Mouse (Mus musculus) limb, embryonic 13.5 days (tissue): ENCODE results near the gene Stac3. TPM values are rescaled to one million over a fixed set of nuclear protein-coding genes. Genes with fewer than 3 reads are reported as not detected.

Experiments
- ATAC-seq: fragments of 200-750 bp; cut with Nextera tagmentation; 2 replicates; pipeline ENCODE4 v1.8.0; 2017; ENCODE audit warnings: low read depth, moderate number of reproducible peaks, moderate TSS enrichment; ENCODE audit not compliant: low FRiP score
- H3K27ac ChIP-seq: fragments of 300-500 bp; sonication (generic); 2 replicates; pipeline ENCODE4 v1.5.1; 2015; ENCODE audit warnings: inconsistent platforms, mild to moderate bottlenecking, moderate library complexity
- H3K27me3 ChIP-seq: fragments of 300-500 bp; sonication (generic); 2 replicates; pipeline ENCODE4 v1.6.1; 2015; ENCODE audit warnings: mild to moderate bottlenecking, inconsistent platforms
- H3K36me3 ChIP-seq: fragments of 300-500 bp; sonication (generic); 2 replicates; pipeline ENCODE4 v1.6.1; 2015; ENCODE audit warnings: inconsistent platforms, mild to moderate bottlenecking, moderate library complexity
- H3K4me1 ChIP-seq: fragments of 300-500 bp; sonication (generic); 2 replicates; pipeline ENCODE4 v1.6.1; 2015; ENCODE audit warnings: inconsistent platforms
- H3K4me2 ChIP-seq: fragments of 300-500 bp; sonication (generic); replicated peaks from 2 replicates; pipeline ENCODE4 v1.6.1; 2015; ENCODE audit warnings: inconsistent platforms, mild to moderate bottlenecking, moderate library complexity
- H3K4me3 ChIP-seq: fragments of 300-500 bp; sonication (generic); 2 replicates; pipeline ENCODE4 v1.5.1; 2015; ENCODE audit warnings: moderate library complexity, mild to moderate bottlenecking, inconsistent platforms
- H3K9ac ChIP-seq: fragments of 300-500 bp; sonication (generic); 2 replicates; pipeline ENCODE4 v1.6.1; 2015; ENCODE audit warnings: mild to moderate bottlenecking, inconsistent platforms
- H3K9me3 ChIP-seq: fragments of 300-500 bp; sonication (generic); 2 replicates; pipeline ENCODE4 v1.6.1; 2016; ENCODE audit warnings: inconsistent platforms
- WGBS: fragments of 180-500 bp; shearing (Covaris S2); methylation state at CpG from one replicate; pipeline ENCODE4 v1.1.7; 2015; 5-methylcytosine and 5-hydroxymethylcytosine counted together
- polyA plus RNA-seq: library from polyadenylated mRNA; unstranded; fragments of >200 nt; fragmentation: Nextera tagmentation; extraction: Ambion mirVana; gene quantifications from 2 replicates; pipeline ENCODE4 v1.2.1, GENCODE M21; 2015

Stac3 gene
- polyA plus RNA-seq, 1 experiment from 2014 or later = 20.8 TPM

DNA sequence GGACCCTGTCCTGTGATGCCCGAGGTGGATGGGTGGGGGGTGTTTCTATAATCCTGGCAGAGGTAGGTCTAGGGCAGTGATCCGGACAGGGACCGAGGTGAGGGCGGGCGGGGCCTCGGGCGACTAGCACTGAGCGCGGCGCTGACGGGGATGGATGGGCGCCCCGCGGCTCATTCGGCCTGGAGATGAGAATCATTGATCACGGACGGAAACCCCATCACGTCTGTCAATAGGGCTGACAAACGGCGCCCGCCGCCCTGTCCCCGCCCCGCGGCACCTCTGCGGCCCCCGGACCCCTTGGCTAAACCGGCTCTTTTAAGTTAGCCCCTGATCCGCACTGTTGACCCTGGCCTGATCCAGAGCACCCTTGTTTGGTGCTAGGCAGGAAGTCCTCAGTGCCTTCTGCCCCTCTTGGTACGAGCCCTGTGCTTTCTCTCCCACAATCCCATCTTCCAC, 33.5 kb downstream of the Stac3 start:
- Histone ChIP-seq H3K27me3 (peaks cover 71% of the 10 kb centered on the region), H3K4me3 (peak overlapping the region; percentile 51), H3K9me3 (no peaks in the 10 kb centered on the region), H3K4me2 (peak overlapping the region; percentile 90), H3K4me1 (peaks cover 51% of the 10 kb centered on the region), H3K36me3 (peaks cover 17% of the 10 kb centered on the region), H3K9ac (0 out of 2 replicates have a peak overlapping the region, but pooled peaks have one; percentile 63), H3K27ac (no peak overlapping the region)
- under 1% methylated on average over 28 of the region's 30 CpGs for WGBS
- ATAC-seq = no peak

DNA sequence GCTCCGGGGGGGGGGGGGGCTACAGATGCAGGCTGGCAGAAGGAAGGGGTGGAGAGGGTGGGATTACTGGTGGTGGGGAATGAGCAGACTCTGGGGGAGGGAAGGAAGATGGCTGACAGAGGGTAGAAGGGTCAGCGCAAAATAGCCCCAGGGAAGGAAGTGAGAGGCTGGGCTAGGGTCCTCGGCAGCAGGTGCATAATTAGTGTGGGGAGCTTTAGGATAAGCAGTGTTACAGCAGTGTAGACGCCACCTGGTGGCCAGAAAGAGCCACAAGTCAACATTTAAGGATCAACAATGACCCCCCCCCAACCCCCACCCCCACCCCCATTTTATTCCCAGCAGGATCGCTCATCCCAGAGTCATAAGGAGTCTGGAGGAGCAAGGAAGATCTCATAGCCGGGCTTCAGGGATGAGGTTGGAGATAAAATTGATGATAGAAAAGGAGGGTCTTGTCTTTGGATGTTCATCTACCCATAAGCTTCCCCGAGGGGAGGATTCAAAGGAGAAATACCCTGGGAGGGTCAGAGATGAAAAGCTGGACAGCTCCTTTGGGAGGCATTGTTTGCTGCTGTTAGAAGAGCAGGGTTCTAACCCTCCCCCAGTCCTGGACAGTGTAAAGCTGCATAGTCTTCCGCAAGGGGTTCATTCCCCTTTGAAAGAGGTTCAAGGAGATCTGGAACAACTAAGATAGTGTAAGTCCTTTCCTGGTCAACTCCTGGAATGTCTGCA, 35.3 kb downstream of the Stac3 start:
- Histone ChIP-seq H3K36me3 (peaks cover 33% of the 10 kb centered on the region), H3K27ac (no peak overlapping the region), H3K4me2 (no peak overlapping the region), H3K4me1 (peaks cover 33% of the 10 kb centered on the region), H3K27me3 (peaks cover 54% of the 10 kb centered on the region), H3K9me3 (no peaks in the 10 kb centered on the region), H3K9ac (no peak overlapping the region), H3K4me3 (no peak overlapping the region)
- WGBS = 14% methylated on average over 8 of the region's 8 CpGs
- ATAC-seq = no peak

DNA sequence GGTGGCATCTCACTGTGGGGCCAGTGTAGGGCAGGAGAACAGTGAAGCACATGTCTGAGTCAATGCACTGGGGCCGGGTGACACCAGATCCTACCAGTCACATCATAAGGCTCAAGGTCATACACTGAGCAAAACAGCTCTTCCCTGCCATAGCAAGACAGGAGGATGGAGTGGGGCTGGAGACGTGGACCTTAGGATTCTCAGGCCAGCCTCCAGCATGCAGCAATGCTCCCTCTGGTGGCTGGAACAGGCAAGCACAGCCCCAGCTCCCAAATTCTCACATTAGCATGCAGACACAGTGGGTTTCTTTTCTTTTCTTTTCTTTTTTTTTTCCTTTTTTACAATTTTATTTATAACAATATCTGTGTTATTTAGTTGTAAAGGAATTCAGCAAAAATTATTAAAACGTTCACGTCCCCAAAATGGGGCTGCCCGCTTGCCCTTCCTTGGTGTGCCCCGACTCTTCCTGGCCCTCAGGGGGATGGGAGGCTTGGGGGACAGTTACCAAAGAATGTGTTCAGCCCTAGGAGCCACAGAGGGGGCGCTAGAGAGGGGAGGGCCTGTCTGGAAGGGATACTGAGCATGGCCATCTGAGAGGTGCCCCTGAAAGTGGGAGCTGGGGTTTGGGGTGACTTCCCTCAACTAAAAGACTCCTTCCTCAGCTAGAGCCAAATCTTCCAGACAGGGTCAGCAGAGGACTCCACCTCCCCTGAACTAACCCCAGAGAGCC, 36.5 kb downstream of the Stac3 start:
- 24% methylated on average over 7 of the region's 7 CpGs for whole genome bisulfite sequencing
- no peak overlapping the region for H3K4me2 ChIP-seq
- H3K9me3 ChIP-seq = no peaks in the 10 kb centered on the region
- H3K36me3 ChIP-seq = peaks cover 46% of the 10 kb centered on the region
- peaks cover 42% of the 10 kb centered on the region for H3K27me3 ChIP-seq
- no peak overlapping the region for H3K27ac ChIP-seq
- ATAC-seq = peak; percentile 31; the same call in 1 of the 2 replicates
- H3K4me1 ChIP-seq = peaks cover 20% of the 10 kb centered on the region
- H3K4me3 ChIP-seq = no peak overlapping the region
- H3K9ac ChIP-seq = no peak overlapping the region

DNA sequence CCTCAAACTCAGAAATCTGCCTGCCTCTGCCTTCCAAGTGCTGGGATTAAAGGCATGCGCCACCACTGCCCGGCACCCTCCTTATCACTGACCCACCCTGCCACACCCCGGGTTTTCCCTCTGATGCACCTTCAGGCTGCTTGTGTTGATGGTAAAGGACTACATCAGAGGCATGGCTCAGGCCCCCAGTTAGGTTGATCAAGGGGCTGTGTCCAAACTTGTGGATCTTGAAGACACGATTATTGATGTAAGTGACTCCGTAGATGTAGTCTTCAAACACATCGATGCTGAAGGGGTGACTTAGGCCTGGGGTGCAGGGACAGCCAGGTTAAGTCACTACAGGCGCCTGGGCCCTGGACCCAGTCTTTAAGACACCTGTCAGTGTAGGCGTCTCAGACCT, 40.0 kb downstream of the Stac3 start:
- no peaks in the 10 kb centered on the region for H3K4me1 ChIP-seq
- peaks cover 7% of the 10 kb centered on the region for H3K27me3 ChIP-seq
- 94% methylated on average over 8 of the region's 8 CpGs for WGBS
- H3K9me3 ChIP-seq = no peaks in the 10 kb centered on the region
- H3K4me2 ChIP-seq = no peak overlapping the region
- no peak overlapping the region for H3K27ac ChIP-seq
- no peak overlapping the region for H3K4me3 ChIP-seq
- ATAC-seq = no peak
- no peak overlapping the region for H3K9ac ChIP-seq
- peaks cover 81% of the 10 kb centered on the region for H3K36me3 ChIP-seq

DNA sequence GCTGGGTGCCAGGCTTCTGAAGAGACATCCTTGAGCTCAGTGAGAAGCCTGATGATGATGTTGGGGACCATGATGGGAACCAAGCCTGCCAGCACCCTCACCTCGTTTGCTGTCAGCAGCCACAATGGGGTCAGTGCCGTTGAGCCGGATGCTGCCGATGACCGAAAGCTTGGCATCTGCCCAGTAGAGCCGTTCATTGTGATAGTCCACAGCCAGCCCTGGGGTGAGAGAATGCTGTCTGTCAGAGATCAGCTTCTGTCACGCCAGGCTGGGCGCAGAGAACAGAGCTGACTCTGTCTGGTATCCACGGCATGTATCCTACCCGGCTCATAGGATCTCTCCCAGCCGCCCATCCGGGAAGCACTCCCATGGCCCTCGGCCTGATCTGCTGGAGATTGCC, 40.6 kb downstream of the Stac3 start:
- 90% methylated on average over 13 of the region's 13 CpGs for WGBS
- peaks cover 1% of the 10 kb centered on the region for H3K27me3 ChIP-seq
- peaks cover 87% of the 10 kb centered on the region for H3K36me3 ChIP-seq
- H3K4me2 ChIP-seq = no peak overlapping the region
- no peak overlapping the region for H3K27ac ChIP-seq
- H3K4me3 ChIP-seq = no peak overlapping the region
- H3K9me3 ChIP-seq = no peaks in the 10 kb centered on the region
- no peak overlapping the region for H3K9ac ChIP-seq
- no peaks in the 10 kb centered on the region for H3K4me1 ChIP-seq
- ATAC-seq = no peak

DNA sequence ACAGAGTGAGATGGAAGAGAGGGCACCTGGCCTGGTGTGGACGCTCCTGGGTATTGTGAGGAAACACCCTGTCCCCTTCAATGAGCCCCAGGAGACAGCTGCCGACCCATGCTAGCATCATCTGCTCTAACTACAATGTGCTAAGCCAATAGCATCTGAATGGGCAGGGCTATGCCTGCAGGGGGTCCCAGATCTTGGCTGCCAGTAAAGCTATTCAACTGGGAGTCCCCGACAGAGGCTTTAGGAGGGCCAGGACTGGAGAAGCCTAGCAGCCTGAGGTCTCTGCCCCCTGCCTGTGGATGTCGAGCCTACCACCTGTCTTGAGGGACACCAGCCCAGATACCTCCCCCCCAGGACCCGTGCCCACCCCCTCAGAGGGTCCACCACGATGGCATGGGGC, 41.2 kb downstream of the Stac3 start:
- H3K4me2 ChIP-seq = no peak overlapping the region
- no peak overlapping the region for H3K9ac ChIP-seq
- H3K27ac ChIP-seq = no peak overlapping the region
- H3K9me3 ChIP-seq = no peaks in the 10 kb centered on the region
- no peak for ATAC-seq
- H3K36me3 ChIP-seq = peaks cover 93% of the 10 kb centered on the region
- no peak overlapping the region for H3K4me3 ChIP-seq
- no peaks in the 10 kb centered on the region for H3K4me1 ChIP-seq
- 56% methylated on average over 6 of the region's 6 CpGs for WGBS
- H3K27me3 ChIP-seq = no peaks in the 10 kb centered on the region

DNA sequence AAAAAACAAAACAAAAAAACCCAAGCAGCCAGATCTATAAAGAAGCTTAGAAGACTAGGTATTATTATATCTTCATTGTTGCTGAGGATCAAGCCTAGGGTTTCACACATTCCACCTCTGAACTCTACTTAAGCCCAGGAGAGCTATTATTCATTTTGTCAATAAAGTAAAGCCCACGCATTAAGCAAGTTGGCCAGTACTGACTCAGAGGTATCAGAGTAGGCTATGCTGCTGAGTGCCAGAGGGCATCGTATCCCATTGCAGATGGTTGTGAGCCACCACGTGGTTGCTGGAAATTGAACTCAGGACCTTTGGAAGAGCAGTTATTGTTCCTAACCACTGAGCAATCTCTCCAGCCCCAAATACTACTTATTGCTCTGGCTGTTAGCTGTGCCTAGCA, 42.4 kb downstream of the Stac3 start:
- Histone ChIP-seq H3K36me3 (peaks cover 99% of the 10 kb centered on the region), H3K4me3 (no peak overlapping the region), H3K27me3 (no peaks in the 10 kb centered on the region), H3K4me1 (no peaks in the 10 kb centered on the region), H3K27ac (no peak overlapping the region), H3K4me2 (no peak overlapping the region), H3K9ac (no peak overlapping the region), H3K9me3 (no peaks in the 10 kb centered on the region)
- 67% methylated on average over 3 of the region's 3 CpGs for WGBS
- no peak for ATAC-seq

DNA sequence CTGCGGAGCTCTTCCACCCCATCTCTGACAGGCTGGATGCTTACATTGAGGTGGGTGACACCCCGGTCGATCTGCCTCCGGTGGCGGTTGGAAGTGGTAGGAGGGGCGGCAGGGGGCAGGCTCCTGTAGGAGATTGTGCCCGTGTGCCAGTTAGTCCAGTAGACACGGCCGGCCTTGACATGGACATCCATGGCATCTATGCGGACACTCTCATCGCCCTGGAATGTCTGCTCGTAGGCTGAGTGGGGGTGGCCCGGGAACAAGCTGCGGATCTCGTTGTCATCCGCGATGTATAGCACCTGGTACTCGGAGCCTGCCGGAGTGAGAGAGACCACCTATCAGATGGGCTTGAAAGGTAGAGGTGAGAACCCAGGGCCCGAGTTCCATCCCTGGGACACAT, 42.9 kb downstream of the Stac3 start:
- Histone ChIP-seq H3K27me3 (no peaks in the 10 kb centered on the region), H3K9ac (no peak overlapping the region), H3K36me3 (peaks cover 99% of the 10 kb centered on the region), H3K27ac (no peak overlapping the region), H3K4me1 (no peaks in the 10 kb centered on the region), H3K9me3 (no peaks in the 10 kb centered on the region), H3K4me3 (no peak overlapping the region), H3K4me2 (no peak overlapping the region)
- ATAC-seq = no peak
- 95% methylated on average over 20 of the region's 20 CpGs for WGBS

DNA sequence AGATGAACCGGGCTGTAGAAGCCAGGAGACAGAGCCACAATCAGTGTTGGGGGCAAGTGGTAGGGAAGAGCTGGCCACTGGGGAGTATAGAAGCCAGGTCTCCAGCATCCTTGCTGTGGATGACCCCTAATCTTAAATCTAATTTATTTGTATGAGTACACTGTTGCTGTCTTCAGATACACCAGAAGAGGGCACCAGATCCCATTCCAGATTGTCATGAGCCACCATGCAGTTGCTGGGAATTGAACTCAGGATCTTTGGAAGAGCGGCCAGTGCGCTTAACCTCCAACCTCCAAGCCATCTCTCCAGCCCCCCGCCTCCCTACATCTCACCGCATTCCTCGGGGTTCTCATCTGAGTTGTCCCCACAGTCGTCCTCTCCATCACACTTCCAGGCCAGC, 45.0 kb downstream of the Stac3 start:
- no peak overlapping the region for H3K4me3 ChIP-seq
- H3K27me3 ChIP-seq = no peaks in the 10 kb centered on the region
- H3K36me3 ChIP-seq = peaks cover 100% of the 10 kb centered on the region
- ATAC-seq = no peak
- H3K9ac ChIP-seq = no peak overlapping the region
- H3K4me2 ChIP-seq = no peak overlapping the region
- no peaks in the 10 kb centered on the region for H3K4me1 ChIP-seq
- no peaks in the 10 kb centered on the region for H3K9me3 ChIP-seq
- no peak overlapping the region for H3K27ac ChIP-seq
- 92% methylated on average over 7 of the region's 7 CpGs for WGBS

DNA sequence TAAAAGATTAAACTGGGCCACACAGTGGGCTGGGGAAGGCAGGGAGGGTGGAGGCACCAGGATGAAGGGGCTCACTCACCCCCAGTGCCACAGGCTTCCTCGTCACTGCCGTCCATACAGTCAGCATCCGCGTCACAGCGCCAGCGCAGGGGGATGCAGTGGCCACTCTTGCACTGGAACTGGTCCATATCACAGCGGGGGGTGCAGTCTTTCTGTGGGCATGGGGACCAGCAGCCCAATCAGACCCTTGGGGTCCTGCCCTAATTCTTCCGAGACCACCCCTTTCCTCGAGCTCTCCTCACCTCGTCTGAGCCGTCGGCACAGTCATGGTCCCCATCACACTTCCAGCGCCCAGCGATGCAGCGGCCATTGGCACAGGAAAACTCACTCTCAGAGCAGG, 46.8 kb downstream of the Stac3 start:
- H3K4me3 ChIP-seq = no peak overlapping the region
- ATAC-seq = no peak
- H3K27me3 ChIP-seq = no peaks in the 10 kb centered on the region
- no peaks in the 10 kb centered on the region for H3K4me1 ChIP-seq
- 96% methylated on average over 15 of the region's 15 CpGs for WGBS
- H3K36me3 ChIP-seq = peaks cover 100% of the 10 kb centered on the region
- no peaks in the 10 kb centered on the region for H3K9me3 ChIP-seq
- no peak overlapping the region for H3K4me2 ChIP-seq
- H3K27ac ChIP-seq = no peak overlapping the region
- H3K9ac ChIP-seq = no peak overlapping the region

DNA sequence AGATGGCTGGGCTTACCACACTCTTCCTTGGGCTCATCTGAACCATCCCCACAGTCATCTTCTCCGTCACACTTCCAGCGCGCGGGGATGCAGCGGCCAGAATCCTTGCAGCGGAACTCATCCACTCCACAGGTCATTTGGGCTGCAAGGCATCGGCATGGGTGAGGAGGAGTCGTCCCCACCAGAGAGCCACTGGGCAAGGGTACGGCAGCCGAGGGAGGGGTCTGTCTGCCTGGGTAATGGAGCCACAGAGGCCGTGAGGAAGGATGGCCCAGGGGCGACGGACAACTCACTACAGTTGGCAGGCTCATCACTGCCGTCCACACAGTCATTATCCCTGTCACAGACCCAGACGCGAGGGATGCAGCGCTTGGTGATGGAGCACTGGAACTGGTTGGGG, 48.4 kb downstream of the Stac3 start:
- no peak for ATAC-seq
- Histone ChIP-seq H3K9me3 (no peaks in the 10 kb centered on the region), H3K36me3 (peaks cover 100% of the 10 kb centered on the region), H3K4me1 (no peaks in the 10 kb centered on the region), H3K4me2 (no peak overlapping the region), H3K4me3 (no peak overlapping the region), H3K27ac (no peak overlapping the region), H3K9ac (no peak overlapping the region), H3K27me3 (no peaks in the 10 kb centered on the region)
- 88% methylated on average over 17 of the region's 17 CpGs for WGBS

DNA sequence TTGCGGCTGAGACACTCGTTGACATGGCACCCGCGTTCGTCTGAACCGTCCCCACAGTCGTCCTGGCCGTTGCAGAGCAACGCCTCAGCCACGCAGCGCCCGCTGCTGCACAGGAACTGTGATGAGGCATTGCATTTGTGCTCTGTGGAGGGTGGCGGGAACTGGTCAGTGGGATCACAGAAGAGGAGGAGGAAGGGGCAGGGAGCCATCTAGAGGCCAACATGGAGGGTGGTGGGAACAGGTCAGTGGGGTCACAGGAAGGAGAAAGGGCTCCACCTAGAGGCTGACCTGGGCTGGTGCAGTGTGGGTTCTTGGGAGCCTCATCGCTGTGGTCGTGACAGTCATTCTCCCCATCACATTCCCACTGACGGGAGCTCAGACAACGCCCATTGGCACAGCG, 54.2 kb downstream of the Stac3 start:
- no peak overlapping the region for H3K4me2 ChIP-seq
- no peak overlapping the region for H3K27ac ChIP-seq
- H3K27me3 ChIP-seq = no peaks in the 10 kb centered on the region
- H3K9me3 ChIP-seq = no peaks in the 10 kb centered on the region
- no peaks in the 10 kb centered on the region for H3K4me1 ChIP-seq
- H3K36me3 ChIP-seq = peaks cover 100% of the 10 kb centered on the region
- 75% methylated on average over 18 of the region's 18 CpGs for WGBS
- ATAC-seq = no peak
- no peak overlapping the region for H3K4me3 ChIP-seq
- no peak overlapping the region for H3K9ac ChIP-seq
